Mouse (Mus musculus) T-cell, adult 2 months (primary cell): ENCODE results near the gene Slc41a2.

Experiments used
- DNase-seq: peaks from one replicate; pipeline ENCODE4 v3.0.0; 2022; ENCODE audit warnings: low spot score

Slc41a2 gene

GRCm38 (mm10) chr10:83310356-83310755 is 27.3 kb downstream of the Slc41a2 start:
- no peak for DNase-seq

GRCm38 (mm10) chr10:83301687-83302086 is 36.0 kb downstream of the Slc41a2 start:
- no peak for DNase-seq

- no peak for DNase-seq
These were observed 36.6 kb downstream of the Slc41a2 start for GRCm38 (mm10) chr10:83301054-83301453.

- DNase-seq = no peak
These were observed 40.7 kb downstream of the Slc41a2 start for GRCm38 (mm10) chr10:83297017-83297416.

GRCm38 (mm10) chr10:83294746-83295145 is 42.9 kb downstream of the Slc41a2 start:
- DNase-seq = no peak

GRCm38 (mm10) chr10:83293352-83293751 is 44.3 kb downstream of the Slc41a2 start:
- no peak for DNase-seq

- DNase-seq = no peak
These were observed 46.0 kb downstream of the Slc41a2 start for GRCm38 (mm10) chr10:83291731-83292130.

GRCm38 (mm10) chr10:83287828-83288227 is 49.9 kb downstream of the Slc41a2 start:
- no peak for DNase-seq

- DNase-seq = no peak
These were observed 51.3 kb downstream of the Slc41a2 start for GRCm38 (mm10) chr10:83286399-83286798.

GRCm38 (mm10) chr10:83285724-83286256 is 51.9 kb downstream of the Slc41a2 start:
- DNase-seq = no peak

- DNase-seq = no peak
These were observed 52.8 kb downstream of the Slc41a2 start for GRCm38 (mm10) chr10:83284916-83285315.

- DNase-seq = no peak
These were observed 71.0 kb downstream of the Slc41a2 start for GRCm38 (mm10) chr10:83266731-83267130.

- DNase-seq = no peak
These were observed 71.4 kb downstream of the Slc41a2 start for GRCm38 (mm10) chr10:83266241-83266640.

GRCm38 (mm10) chr10:83264680-83265079 is 73.0 kb downstream of the Slc41a2 start:
- no peak for DNase-seq

GRCm38 (mm10) chr10:83264056-83264455 is 73.6 kb downstream of the Slc41a2 start:
- no peak for DNase-seq

- no peak for DNase-seq
These were observed 76.4 kb downstream of the Slc41a2 start for GRCm38 (mm10) chr10:83261264-83261663.

GRCm38 (mm10) chr10:83251377-83251776 is 86.3 kb downstream of the Slc41a2 start:
- DNase-seq = no peak

- DNase-seq = no peak
These were observed 89.6 kb downstream of the Slc41a2 start for GRCm38 (mm10) chr10:83248036-83248435.

GRCm38 (mm10) chr10:83245720-83246119 is 92.0 kb downstream of the Slc41a2 start:
- no peak for DNase-seq

- no peak for DNase-seq
These were observed 93.6 kb downstream of the Slc41a2 start for GRCm38 (mm10) chr10:83244131-83244530.

- DNase-seq = no peak
These were observed 95.5 kb downstream of the Slc41a2 start for GRCm38 (mm10) chr10:83242106-83242686.

- DNase-seq = no peak
These were observed 103.3 kb downstream of the Slc41a2 start for GRCm38 (mm10) chr10:83234391-83234790.

- no peak for DNase-seq
These were observed 103.7 kb downstream of the Slc41a2 start for GRCm38 (mm10) chr10:83233967-83234366.

GRCm38 (mm10) chr10:83228626-83229025 is 109.1 kb downstream of the Slc41a2 start:
- DNase-seq = no peak
